Mouse (Mus musculus): ENCODE measurements at regions not wholly inside any gene's neighbourhood (a gene's known extent, or its start where the extent isn't known, plus 50 kb on each side); places are given as distances from the start of the nearest gene placed in this dataset.
"Not testable (repeated sequence)": the region's sequence is repeated elsewhere in the genome, so short reads cannot be mapped to it uniquely, and the experiment has no call there.

DNA sequence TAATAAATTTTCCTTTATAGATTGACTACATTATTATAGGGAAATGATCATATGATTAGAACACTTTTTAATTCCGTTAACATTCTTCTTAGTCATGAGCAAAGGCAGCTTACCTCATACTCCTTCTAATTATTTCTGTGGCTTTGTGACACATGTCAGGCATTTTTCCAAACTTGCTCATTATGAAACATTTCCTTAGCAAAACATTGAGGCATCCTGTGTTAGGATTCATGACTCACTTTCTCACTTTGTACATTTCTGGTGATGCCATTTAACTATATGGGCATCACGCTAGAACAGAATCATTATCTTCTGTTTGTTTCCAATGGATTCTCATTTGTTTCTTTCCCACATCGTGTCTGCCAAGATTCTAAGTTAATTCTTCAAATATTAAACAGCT lies 621.3 kb downstream of the Tecrl start:
- no peak for DNase-seq (ENCODE audit: low read depth, low spot score)

DNA sequence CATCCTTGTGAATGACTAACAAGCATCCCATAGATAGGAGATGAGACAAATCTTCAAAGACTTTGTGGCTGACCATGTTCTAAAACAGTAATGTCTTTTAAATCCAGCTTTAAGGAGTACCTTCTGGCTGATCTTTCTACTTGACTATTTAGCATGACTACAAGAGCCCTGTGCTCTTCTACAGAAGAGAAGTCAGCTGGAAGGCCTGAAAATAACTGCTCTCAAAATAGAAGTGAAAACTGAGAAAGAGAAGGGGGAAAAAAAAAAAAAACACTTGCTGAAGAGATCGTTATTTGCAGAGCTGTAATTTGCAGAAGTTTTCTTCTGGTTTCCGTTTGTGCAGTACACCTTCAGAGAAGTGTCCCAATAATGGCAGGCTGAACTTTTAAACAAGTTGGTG lies 626.8 kb downstream of the Tecrl start:
- DNase-seq (ENCODE audit: low read depth, low spot score) = peak; percentile 29

DNA sequence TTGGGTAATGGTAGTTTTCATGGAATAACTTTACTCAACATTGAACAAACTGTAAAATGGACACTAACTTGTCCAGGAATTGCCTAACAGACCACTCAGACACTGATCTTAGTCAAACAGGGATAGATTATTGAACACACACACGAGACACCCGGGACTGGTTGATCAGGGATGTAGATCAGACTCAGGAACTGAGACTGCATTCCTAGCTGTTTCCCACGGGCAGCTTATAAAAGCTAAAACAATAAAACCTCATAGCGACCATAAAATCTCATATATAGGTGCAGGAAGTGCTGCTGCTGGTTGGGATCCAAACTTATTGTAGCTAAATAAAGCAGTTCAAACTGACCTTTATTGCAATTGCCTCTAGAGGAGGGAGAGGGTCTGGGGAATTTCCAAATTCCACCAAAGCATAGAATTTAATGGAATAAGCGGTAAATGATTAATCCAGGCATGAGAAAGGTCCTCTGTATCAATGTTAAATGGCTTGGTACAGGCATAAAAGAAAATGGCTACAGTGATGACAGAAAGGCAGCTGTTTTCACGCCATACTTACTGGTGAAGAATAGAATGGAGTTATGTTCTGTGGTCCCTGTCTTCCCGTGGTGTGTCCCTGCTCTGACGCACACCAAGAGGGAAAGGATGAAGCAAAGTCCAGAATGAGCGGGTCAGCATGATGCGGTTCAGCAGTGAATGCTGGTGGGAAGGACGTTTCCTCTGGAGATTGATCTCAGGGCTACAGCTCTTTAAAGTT lies 627.6 kb downstream of the Tecrl start:
- no peak for DNase-seq (ENCODE audit: low read depth, low spot score)

DNA sequence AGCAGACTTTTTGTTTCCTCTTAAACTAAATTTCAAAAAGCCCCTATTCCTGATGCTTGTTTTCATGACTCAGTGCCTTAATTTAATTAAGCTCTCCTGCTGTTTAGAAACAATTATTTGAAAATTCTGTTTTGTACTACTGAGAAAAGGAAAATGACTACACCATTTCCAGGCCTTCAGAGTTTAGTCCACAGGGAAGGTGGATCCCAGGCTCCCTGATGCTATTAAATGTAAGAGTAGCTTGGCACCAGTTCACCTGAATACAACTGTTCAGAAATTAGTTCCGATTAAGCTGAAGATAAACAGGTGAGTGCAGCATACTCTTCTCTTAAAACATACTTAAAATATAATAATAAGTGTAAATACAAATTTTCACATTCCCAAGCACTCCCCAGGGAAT lies 639.3 kb downstream of the Tecrl start:
- no peak for DNase-seq (ENCODE audit: low read depth, low spot score)

DNA sequence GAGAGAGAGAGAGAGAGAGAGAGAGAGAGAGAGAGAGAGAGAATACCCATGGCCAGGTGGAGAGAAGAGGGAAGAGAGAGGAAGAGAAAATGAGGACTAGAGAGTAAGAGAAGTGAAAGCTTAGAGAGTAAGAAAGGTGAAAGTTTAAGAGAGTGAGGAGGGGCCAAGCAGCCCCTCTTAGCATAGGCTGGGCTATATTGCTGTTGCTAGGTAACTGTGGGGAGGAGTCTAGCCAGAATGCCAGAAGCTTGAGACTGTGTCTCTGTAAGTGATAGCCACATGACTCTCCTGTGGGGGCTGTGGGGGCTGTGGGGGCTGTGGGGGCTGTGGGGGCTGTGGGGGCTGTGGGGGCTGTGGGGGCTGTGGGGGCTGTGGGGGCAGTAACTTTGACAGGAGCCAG lies 655.3 kb downstream of the Tecrl start:
- not testable (repeated sequence) for DNase-seq (ENCODE audit: low read depth, low spot score)

DNA sequence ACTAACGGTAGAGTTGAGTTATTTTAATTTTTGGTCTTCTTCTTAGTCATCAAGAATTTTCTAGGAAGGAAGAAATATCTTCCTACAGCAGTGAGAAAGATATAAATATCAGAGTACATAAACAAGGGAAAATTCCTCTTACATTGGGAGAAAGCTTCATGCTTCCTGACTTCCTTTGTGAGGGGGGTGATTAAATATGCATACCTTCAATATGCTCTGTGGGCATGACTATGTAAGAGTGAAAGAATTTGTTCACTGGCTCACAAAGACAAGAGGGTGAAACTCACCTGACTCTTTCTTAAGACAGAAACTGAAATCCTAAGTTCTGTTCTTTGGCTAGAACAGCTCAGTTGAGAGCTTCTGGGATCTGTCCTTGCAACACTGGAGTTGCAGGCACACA lies 656.1 kb downstream of the Tecrl start:
- no peak for DNase-seq (ENCODE audit: low read depth, low spot score)

DNA sequence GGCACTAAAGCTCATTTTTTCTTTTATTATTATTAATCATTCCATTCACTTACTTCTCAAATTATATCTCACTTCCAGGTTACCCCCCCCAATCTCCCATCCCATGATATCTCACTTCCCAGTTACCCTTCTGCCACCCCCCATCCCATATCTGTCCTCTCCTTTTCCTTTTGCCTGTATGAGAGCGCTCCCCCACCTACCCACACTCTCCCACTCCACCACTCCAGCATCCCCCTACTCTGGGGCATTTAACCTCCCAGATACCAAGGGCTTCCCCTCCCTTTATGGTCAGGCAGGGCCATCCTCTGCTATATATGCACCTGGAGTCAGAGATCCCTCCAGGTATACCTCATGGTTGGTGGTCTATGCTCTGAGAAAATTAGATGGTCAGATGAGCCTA lies 671.6 kb downstream of the Tecrl start:
- no peak for DNase-seq (ENCODE audit: low read depth, low spot score)

DNA sequence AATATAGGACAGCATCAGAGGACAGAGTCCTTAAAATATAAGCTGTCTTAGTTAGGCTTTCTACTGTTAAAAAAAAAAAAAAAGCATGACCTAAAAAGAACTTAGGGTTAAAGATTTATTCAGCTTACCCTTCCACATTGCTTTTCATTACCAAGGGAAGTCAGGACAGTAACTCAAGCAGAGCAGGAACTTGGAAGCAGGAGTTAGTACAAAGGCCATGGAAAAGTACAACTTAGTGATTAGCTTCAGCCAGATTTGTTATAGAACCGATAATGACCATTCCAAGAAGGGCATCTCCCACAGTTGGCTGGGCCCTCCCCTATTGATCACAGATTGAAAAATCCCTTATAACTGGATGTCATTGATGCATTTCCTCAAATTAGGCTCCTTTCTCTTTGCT lies 690.9 kb downstream of the Tecrl start:
- no peak for DNase-seq (ENCODE audit: low read depth, low spot score)

DNA sequence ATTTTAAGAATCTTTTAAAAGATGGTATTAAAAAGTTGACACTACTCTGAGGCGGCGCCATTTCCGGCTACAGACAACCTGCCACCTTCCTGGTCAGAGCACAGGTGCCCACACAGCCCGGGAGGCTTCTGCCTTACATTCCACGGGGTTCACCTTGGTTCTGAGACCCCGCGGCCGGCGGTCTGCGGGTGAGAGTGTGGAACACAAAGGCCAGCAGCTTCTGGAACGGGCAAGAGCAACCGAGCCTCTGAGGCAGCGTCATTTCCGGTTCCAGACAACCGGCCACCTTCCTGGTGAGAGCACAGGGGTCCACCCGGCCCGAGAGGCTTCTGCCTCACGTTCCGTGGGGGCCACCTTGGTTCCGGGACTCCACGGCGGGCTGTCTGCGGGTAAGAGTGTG lies 701.4 kb downstream of the Tecrl start:
- DNase-seq (ENCODE audit: low read depth, low spot score) = not testable (repeated sequence)

DNA sequence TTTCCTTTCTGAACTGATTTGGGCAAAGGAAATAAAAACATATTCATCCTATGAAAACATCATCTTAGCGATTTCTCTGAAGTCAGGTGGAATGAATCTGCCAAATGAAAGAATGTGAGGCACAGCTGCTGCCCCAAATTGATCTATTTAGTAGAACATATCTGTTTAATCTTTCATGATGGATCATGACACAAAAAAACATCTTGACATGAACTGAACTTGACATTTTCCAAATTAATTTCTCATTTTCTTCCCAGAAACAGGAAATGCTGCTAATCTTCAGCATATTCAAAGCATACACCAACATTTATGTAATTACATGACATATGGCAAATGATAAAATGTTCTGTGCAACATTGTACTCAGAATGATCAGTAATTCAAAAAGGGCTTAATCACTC lies 734.9 kb downstream of the Tecrl start:
- DNase-seq (ENCODE audit: low read depth, low spot score) = no peak
